Mouse (Mus musculus): ENCODE results near the gene Gm2564.
"Not testable (repeated sequence)": the region's sequence is repeated elsewhere in the genome, so short reads cannot be mapped to it uniquely, and the experiment has no call there.

DNA sequence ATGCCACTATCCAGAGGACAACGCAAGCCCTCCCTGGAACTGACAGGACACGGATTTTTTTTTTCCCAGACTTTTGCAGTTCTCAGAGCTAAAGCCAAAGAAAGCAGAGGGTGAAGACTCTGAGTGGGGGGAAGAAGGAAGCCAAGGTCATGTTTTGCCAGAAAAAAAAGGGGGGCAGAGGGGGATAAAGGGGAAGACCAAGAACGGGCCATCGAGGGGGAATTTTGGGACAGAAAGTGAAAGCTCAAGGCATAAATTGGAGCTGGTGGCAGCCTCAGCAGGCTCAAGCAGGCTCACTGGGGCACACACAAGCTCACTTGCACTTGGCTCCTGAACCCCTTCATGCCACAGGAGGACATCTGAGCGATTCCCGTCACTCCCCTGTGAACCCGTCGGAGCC is at the start of gene Gm2564:
- not testable (repeated sequence) for TF ChIP-seq NRF1 (IDR thresholded peaks at IDR 0.05; ENCODE audit: insufficient read depth, low read depth, low read length, poor library complexity, severe bottlenecking); GATA1 (IDR thresholded peaks at IDR 0.05; ENCODE audit: low read depth, low read length); POLR2A (IDR thresholded peaks at IDR 0.05; ENCODE audit: control insufficient read depth in 1 of 2, insufficient read depth in 1 of 2, low read depth in 1 of 2, low read length in 2 of 2, poor library complexity in 1 of 2); CTCF (IDR thresholded peaks at IDR 0.05 in 2 of 3, conservative IDR thresholded peaks at IDR 0.05 in 1 of 3; ENCODE audit: control insufficient read depth in 1 of 3, insufficient read depth in 1 of 3, low read depth in 2 of 3, low read length in 3 of 3, poor library complexity in 1 of 3, severe bottlenecking in 1 of 3); EP300 (IDR thresholded peaks at IDR 0.05; ENCODE audit: low read depth in 1 of 2, low read length in 2 of 2); MEF2A (IDR thresholded peaks at IDR 0.05; ENCODE audit: extremely low read depth, insufficient replicate concordance, low read depth, low read length, poor library complexity, severe bottlenecking)

All from MEL (cell line).